Mouse (Mus musculus) CH12.LX (cell line): Measurements from ENCODE around the gene Prn. TPM values are rescaled to one million over a fixed set of nuclear protein-coding genes. Genes with fewer than 3 reads are reported as not detected.

Experiments used
- DNase-seq: peaks from one replicate; pipeline ENCODE4 v3.0.0-alpha.2; 2013; ENCODE audit errors: extremely low read depth
- H3K27ac ChIP-seq: 2 replicates; pipeline ENCODE4 v1.5.1; 2012; ENCODE audit warnings: low read depth, mild to moderate bottlenecking, control low read depth, moderate library complexity; ENCODE audit not compliant: insufficient read depth
- H3K27me3 ChIP-seq: replicated peaks from 2 replicates; pipeline ENCODE3; 2012; ENCODE audit warnings: inconsistent platforms
- H3K36me3 ChIP-seq, 2 experiments: replicated peaks in 1 of 2; 2 replicates each; pipeline versions ENCODE3 to v1.6.1; 2012; ENCODE audit warnings: inconsistent platforms in 1 of 2, low read length in 1 of 2, mild to moderate bottlenecking in 1 of 2, mixed read lengths in 1 of 2, moderate library complexity in 1 of 2; ENCODE audit not compliant: control insufficient read depth in 1 of 2, insufficient read depth in 1 of 2
- H3K4me1 ChIP-seq, 2 experiments: 2 replicates each; pipeline ENCODE4 v1.6.1; 2012; ENCODE audit warnings: inconsistent platforms in 1 of 2, moderate library complexity in 1 of 2; ENCODE audit not compliant: insufficient read depth in 2 of 2, control insufficient read depth in 1 of 2
- H3K4me2 ChIP-seq: 2 replicates; pipeline ENCODE4 v1.6.1; 2012; ENCODE audit warnings: low read depth, mild to moderate bottlenecking, control low read depth; ENCODE audit not compliant: poor library complexity, insufficient read depth, severe bottlenecking
- H3K4me3 ChIP-seq, 3 experiments: fragments of 150-350 bp in 1 of 3; sonication (generic) in 1 of 3; replicated peaks in 1 of 3; 2 replicates each; pipeline versions ENCODE3 to v1.5.1; 2011 to 2012; ENCODE audit warnings: low read depth in 2 of 3, low read length in 2 of 3, mild to moderate bottlenecking in 2 of 3, moderate library complexity in 2 of 3, control low read depth in 1 of 3, improper control_type of control experiment in 1 of 3, inconsistent platforms in 1 of 3, mixed read lengths in 1 of 3; ENCODE audit not compliant: poor library complexity in 1 of 3
- H3K79me2 ChIP-seq: replicated peaks from 2 replicates; pipeline ENCODE4 v1.6.1; 2012; ENCODE audit warnings: mild to moderate bottlenecking, moderate library complexity; ENCODE audit not compliant: control insufficient read depth, poor library complexity, insufficient read depth, severe bottlenecking; ENCODE audit errors: extremely low read depth
- H3K9ac ChIP-seq: 2 replicates; pipeline ENCODE4 v1.6.1; 2012; ENCODE audit warnings: low read depth, mild to moderate bottlenecking, control low read depth, moderate library complexity; ENCODE audit not compliant: insufficient read depth
- H3K9me3 ChIP-seq: replicated peaks from 2 replicates; pipeline ENCODE3; 2012; ENCODE audit warnings: low read length, inconsistent platforms, mixed read lengths
- BHLHE40 ChIP-seq: IDR thresholded peaks from 2 replicates; pipeline ENCODE4 v1.6.1; 2011; ENCODE audit warnings: mild to moderate bottlenecking, low read depth, low read length, improper control_type of control experiment
- E2F4 ChIP-seq: IDR thresholded peaks from 2 replicates; pipeline ENCODE4 v1.6.1; 2011; ENCODE audit warnings: low read depth, low read length, improper control_type of control experiment; ENCODE audit not compliant: insufficient replicate concordance
- ELF1 ChIP-seq: IDR thresholded peaks from 2 replicates; pipeline ENCODE4 v1.6.1; 2014; ENCODE audit warnings: low read depth, mild to moderate bottlenecking, inconsistent platforms, low read length, improper control_type of control experiment
- ETS1 ChIP-seq: conservative IDR thresholded peaks from 2 replicates; pipeline ENCODE4 v1.6.1; 2012; ENCODE audit warnings: low read depth, mild to moderate bottlenecking, inconsistent platforms, low read length, improper control_type of control experiment, moderate library complexity
- GABPA ChIP-seq: IDR thresholded peaks from 2 replicates; pipeline ENCODE4 v1.6.1; 2012; ENCODE audit warnings: low read depth, low read length, improper control_type of control experiment, inconsistent platforms; ENCODE audit not compliant: insufficient replicate concordance
- HCFC1 ChIP-seq: IDR thresholded peaks from 2 replicates; pipeline ENCODE4 v1.6.1; 2012; ENCODE audit warnings: low read depth, mild to moderate bottlenecking, inconsistent platforms, low read length, improper control_type of control experiment
- IRF4 ChIP-seq: IDR thresholded peaks from 2 replicates; pipeline ENCODE4 v1.6.1; 2014; ENCODE audit warnings: low read depth, mild to moderate bottlenecking, inconsistent platforms, low read length, improper control_type of control experiment
- JUN ChIP-seq: IDR thresholded peaks from 2 replicates; pipeline ENCODE4 v1.6.1; 2011; ENCODE audit warnings: low read depth, mild to moderate bottlenecking, low read length, improper control_type of control experiment, moderate library complexity; ENCODE audit not compliant: insufficient read depth
- KAT2A ChIP-seq: IDR thresholded peaks from 2 replicates; pipeline ENCODE4 v1.6.1; 2012; ENCODE audit warnings: low read length, improper control_type of control experiment, inconsistent platforms; ENCODE audit not compliant: insufficient replicate concordance
- MAFK ChIP-seq: IDR thresholded peaks from 2 replicates; pipeline ENCODE4 v1.6.1; 2011; ENCODE audit warnings: low read length, improper control_type of control experiment; ENCODE audit not compliant: insufficient replicate concordance
- MAX ChIP-seq: IDR thresholded peaks from 2 replicates; pipeline ENCODE4 v1.6.1; 2011; ENCODE audit warnings: low read length, improper control_type of control experiment
- MAZ ChIP-seq: IDR thresholded peaks from 2 replicates; pipeline ENCODE4 v1.6.1; 2012; ENCODE audit warnings: low read depth, mild to moderate bottlenecking, inconsistent platforms, low read length, improper control_type of control experiment, moderate library complexity
- MEF2A ChIP-seq: IDR thresholded peaks from 2 replicates; pipeline ENCODE4 v1.6.1; 2014; ENCODE audit warnings: low read depth, mild to moderate bottlenecking, inconsistent platforms, low read length, improper control_type of control experiment, borderline replicate concordance
- NRF1 ChIP-seq: IDR thresholded peaks from 2 replicates; pipeline ENCODE4 v1.6.1; 2014; ENCODE audit warnings: low read depth, mild to moderate bottlenecking, inconsistent platforms, low read length, improper control_type of control experiment, moderate library complexity
- RCOR1 ChIP-seq: conservative IDR thresholded peaks from 2 replicates; pipeline ENCODE4 v1.6.1; 2012; ENCODE audit warnings: low read depth, mild to moderate bottlenecking, inconsistent platforms, low read length, improper control_type of control experiment
- SMC3 ChIP-seq: IDR thresholded peaks from 2 replicates; pipeline ENCODE4 v1.6.1; 2011; ENCODE audit warnings: low read depth, low read length, improper control_type of control experiment
- TBP ChIP-seq: conservative IDR thresholded peaks from 2 replicates; pipeline ENCODE4 v1.6.1; 2011; ENCODE audit warnings: low read depth, low read length, improper control_type of control experiment
- TCF12 ChIP-seq: IDR thresholded peaks from 2 replicates; pipeline ENCODE4 v1.6.1; 2014; ENCODE audit warnings: low read depth, mild to moderate bottlenecking, inconsistent platforms, low read length, improper control_type of control experiment
- UBTF ChIP-seq: IDR thresholded peaks from 2 replicates; pipeline ENCODE4 v1.6.1; 2012; ENCODE audit warnings: low read depth, mild to moderate bottlenecking, inconsistent platforms, low read length, improper control_type of control experiment, moderate library complexity
- USF2 ChIP-seq: conservative IDR thresholded peaks from 2 replicates; pipeline ENCODE4 v1.6.1; 2011; ENCODE audit warnings: low read depth, low read length, improper control_type of control experiment
- ZKSCAN1 ChIP-seq: IDR thresholded peaks from 2 replicates; pipeline ENCODE4 v1.6.1; 2012; ENCODE audit warnings: low read depth, inconsistent platforms, low read length, improper control_type of control experiment, borderline replicate concordance
- ZMIZ1 ChIP-seq: IDR thresholded peaks from 2 replicates; pipeline ENCODE4 v1.6.1; 2012; ENCODE audit warnings: low read depth, mild to moderate bottlenecking, inconsistent platforms, low read length, improper control_type of control experiment
- ZNF384 ChIP-seq: IDR thresholded peaks from 2 replicates; pipeline ENCODE4 v1.6.1; 2012; ENCODE audit warnings: low read depth, low read length, improper control_type of control experiment, inconsistent platforms
- dilution Hi-C: fragments of 300-500 bp; cut with MboI; formaldehyde crosslinking; loops from 2 replicates; pipeline ENCODE4 v1.14.3; 2020; ENCODE audit warnings: low sequenced_read_pairs; ENCODE audit not compliant: extremely low pct_unique_long_range_greater_than_20kb, extremely low pct_ligation_motif_present
- in situ Hi-C: fragments of 300-500 bp; cut with MboI; formaldehyde crosslinking; loops from 3 replicates; pipeline ENCODE4 v1.14.3; 2019; ENCODE audit warnings: low sequenced_read_pairs, low pct_ligation_motif_present, low pct_unique_long_range_greater_than_20kb, mixed read lengths
- polyA plus RNA-seq: library from polyadenylated mRNA; unstranded; fragments of >175 nt; gene quantifications from 2 replicates; pipeline ENCODE4 v1.2.1, GENCODE M21; 2012; ENCODE audit warnings: low read depth; ENCODE audit not compliant: insufficient read length
- total RNA-seq, 2 experiments: library from RNA; depleted of rRNA; stranded (reverse); fragments of 300-350 nt in 1 of 2; fragments of >200 nt in 1 of 2; gene quantifications; 2 replicates each; pipeline ENCODE4 v1.2.3; 2012 to 2014

Gene Prn
- total and polyA plus RNA-seq, 3 experiments, result not detected

DNA sequence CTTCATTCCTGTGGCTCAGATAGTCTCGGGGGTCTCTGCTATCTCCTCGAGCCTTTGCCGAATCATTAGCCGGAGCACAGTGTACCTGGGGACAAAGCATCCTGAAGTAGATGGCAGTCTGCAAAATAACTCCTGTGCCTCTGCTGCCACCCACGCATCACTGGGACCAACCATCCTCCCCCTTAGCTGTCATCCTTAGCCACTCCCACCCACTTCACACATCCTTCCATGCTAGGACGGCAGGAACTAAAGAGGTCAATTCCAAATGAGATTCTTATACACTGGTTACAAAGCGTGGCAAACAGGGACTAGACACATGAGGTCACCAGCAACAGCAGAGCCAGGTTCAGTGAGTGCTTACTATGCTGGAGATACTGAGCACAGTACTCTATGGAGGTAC, 86.6 kb downstream of the Prn start:
- Histone ChIP-seq H3K79me2 (no peaks in the 10 kb centered on the region; the same call in 1 of the 2 replicates), H3K4me3 (no peak overlapping the region), H3K27ac (no peak overlapping the region), H3K27me3 (no peaks in the 10 kb centered on the region), H3K4me1 (peaks cover 19 to 73% of the 10 kb centered on the region in 2 experiments), H3K36me3 (peaks cover 71 to 88% of the 10 kb centered on the region in 2 experiments), H3K9me3 (no peaks in the 10 kb centered on the region), H3K9ac (no peak overlapping the region), H3K4me2 (no peak overlapping the region)
- in situ Hi-C loops (no loop called here), dilution Hi-C loops (no loop called here)
- TF ChIP-seq MAFK, result no peak
- no peak for TF ChIP-seq MEF2A
- no peak for TF ChIP-seq IRF4
- no peak for TF ChIP-seq SMC3
- no peak for TF ChIP-seq ELF1
- no peak for DNase-seq

DNA sequence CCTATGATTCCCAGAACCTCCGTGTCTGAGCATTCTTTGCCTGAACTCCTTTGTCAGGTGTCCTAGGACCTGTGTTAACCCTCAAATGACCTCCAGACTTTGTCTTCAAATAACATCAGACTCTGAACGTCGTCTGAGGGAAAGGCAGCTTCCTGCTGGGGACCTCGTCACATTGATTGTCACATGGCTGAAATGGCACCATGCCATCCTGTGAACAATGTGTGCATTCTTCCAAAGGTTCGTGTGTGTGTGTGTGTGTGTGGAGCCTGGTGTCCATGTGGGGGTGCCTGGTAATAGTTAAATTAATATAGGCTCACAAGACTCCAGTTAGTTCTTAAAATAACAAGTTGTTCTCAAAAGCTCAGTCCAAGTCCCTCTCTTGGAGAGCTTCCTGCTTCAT, 87.6 kb downstream of the Prn start:
- peaks cover 76 to 88% of the 10 kb centered on the region in 2 experiments for H3K36me3 ChIP-seq
- H3K27ac ChIP-seq, result no peak overlapping the region
- H3K79me2 ChIP-seq, result no peaks in the 10 kb centered on the region; the same call in 1 of the 2 replicates
- no peaks in the 10 kb centered on the region for H3K27me3 ChIP-seq
- TF ChIP-seq ZNF384 (no peak), JUN (no peak), HCFC1 (no peak), ETS1 (no peak), RCOR1 (no peak), MAZ (no peak), ELF1 (no peak)
- no peak for DNase-seq
- no peaks in the 10 kb centered on the region for H3K9me3 ChIP-seq
- no peak overlapping the region for H3K4me2 ChIP-seq
- dilution Hi-C loops, result no loop called here
- peaks cover 19 to 72% of the 10 kb centered on the region in 2 experiments for H3K4me1 ChIP-seq
- H3K4me3 ChIP-seq, result no peak overlapping the region
- H3K9ac ChIP-seq, result no peak overlapping the region
- in situ Hi-C loops, result no loop called here

DNA sequence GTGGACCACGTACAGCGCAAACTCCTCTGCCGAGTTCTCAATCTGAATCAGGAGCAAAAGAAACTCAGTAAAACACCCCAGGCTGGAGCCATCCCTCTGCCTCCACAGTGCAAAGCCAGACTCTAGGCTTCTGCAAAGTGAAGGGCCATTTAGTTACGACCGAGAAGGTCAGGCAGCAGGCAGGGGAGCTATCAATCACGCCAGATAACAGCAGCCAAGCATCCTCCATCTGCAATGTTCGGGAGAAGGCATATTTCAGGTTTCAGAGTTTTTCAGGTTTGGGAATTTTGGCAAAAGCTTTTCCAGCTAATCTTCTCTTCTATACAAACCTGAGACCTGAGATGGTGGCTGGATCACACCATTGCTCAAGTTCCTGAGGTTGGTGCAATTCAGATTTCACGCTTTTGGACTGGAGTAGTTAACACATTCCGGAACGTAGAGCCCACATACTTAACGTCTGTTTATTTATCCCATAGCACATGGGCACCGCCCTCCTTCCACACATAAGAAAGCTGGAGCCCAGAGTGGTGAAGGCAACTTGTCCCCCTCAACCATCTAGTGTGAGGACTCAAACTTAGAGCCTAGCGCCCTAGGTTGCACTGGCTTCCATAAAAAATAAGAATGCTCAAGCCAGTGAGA, 92.1 kb downstream of the Prn start:
- no peak for DNase-seq
- Histone ChIP-seq H3K27ac (no peak overlapping the region), H3K9ac (no peak overlapping the region), H3K36me3 (peaks cover 62 to 83% of the 10 kb centered on the region in 2 experiments), H3K4me3 (no peak overlapping the region), H3K27me3 (no peaks in the 10 kb centered on the region), H3K9me3 (no peaks in the 10 kb centered on the region), H3K4me1 (peaks cover 29 to 67% of the 10 kb centered on the region in 2 experiments), H3K79me2 (no peaks in the 10 kb centered on the region), H3K4me2 (no peak overlapping the region)
- dilution Hi-C loops (no loop called here), in situ Hi-C loops (loop anchor here (5.0 to 10.0 kb wide), 2 partner anchors 60 to 113 kb away; no protein-coding TSS in a partner anchor)
- TF ChIP-seq ZNF384, result no peak
- no peak for TF ChIP-seq HCFC1
- no peak for TF ChIP-seq BHLHE40
- TF ChIP-seq ELF1, result no peak
- TF ChIP-seq E2F4, result no peak
- no peak for TF ChIP-seq ZKSCAN1
- no peak for TF ChIP-seq KAT2A
- no peak for TF ChIP-seq TCF12
- TF ChIP-seq JUN, result no peak
- no peak for TF ChIP-seq GABPA
- no peak for TF ChIP-seq USF2
- TF ChIP-seq UBTF, result no peak
- no peak for TF ChIP-seq RCOR1
- no peak for TF ChIP-seq MAX
- no peak for TF ChIP-seq NRF1
- no peak for TF ChIP-seq TBP
- TF ChIP-seq ZMIZ1, result no peak
